In genomic region chr11:43926163-43926562, GRCm38 (mm10) we compare ENCODE assay signal across 24 mouse cellular contexts. TPM values are rescaled to one million over a fixed set of nuclear protein-coding genes. Genes with fewer than 3 reads are reported as not detected.
DNase-seq lines count a peak whose midpoint lies in the region; ATAC-seq and TF ChIP-seq lines count a peak whose summit lies in the region.
"Had no signal": no experiment of that assay in that cellular context is flagged by ENCODE, and none has a peak within 500 bp of the region (broad histone marks: within the 10 kb centered on the region; RNA-seq: fewer than 3 reads in every experiment).

No protein-coding gene starts in this region.

- no peak overlapping the region for H3K4me2 ChIP-seq in heart, postnatal 0 days (ENCODE audit: low read depth, low read length)
- H3K4me2 ChIP-seq: embryonic facial prominence, embryonic 13.5 days; hindbrain, embryonic 12.5 days; limb, embryonic 15.5 days had no signal

- TF ChIP-seq CTCF in heart, postnatal 0 days (IDR thresholded peaks at IDR 0.05; ENCODE audit: low read depth): no peak

- no peak for TF ChIP-seq EP300 in heart, postnatal 0 days (IDR thresholded peaks at IDR 0.05; ENCODE audit: low read depth)

- no peaks in the 10 kb centered on the region for H3K9me3 ChIP-seq in heart, postnatal 0 days (replicated peaks; ENCODE audit: control insufficient read depth, low read length)
- H3K9me3 ChIP-seq: embryonic facial prominence, embryonic 13.5 days; hindbrain, embryonic 12.5 days; limb, embryonic 15.5 days had no signal

- no peak overlapping the region for H3K9ac ChIP-seq in heart, postnatal 0 days (replicated peaks; ENCODE audit: low read depth, low read length)
- H3K9ac ChIP-seq: embryonic facial prominence, embryonic 13.5 days; hindbrain, embryonic 12.5 days; limb, embryonic 15.5 days; liver, postnatal 0 days had no signal

- H3K4me3 ChIP-seq in heart, postnatal 0 days (ENCODE audit: low read depth, low read length): no peak overlapping the region
- H3K4me3 ChIP-seq: embryonic facial prominence, embryonic 13.5 days; heart, adult 2 months; hindbrain, embryonic 12.5 days; limb, embryonic 15.5 days had no signal

- H3K4me1 ChIP-seq in heart, postnatal 0 days (ENCODE audit: control insufficient read depth, insufficient read depth): peaks cover 19% of the 10 kb centered on the region
- H3K4me1 ChIP-seq: embryonic facial prominence, embryonic 13.5 days; hindbrain, embryonic 12.5 days; limb, embryonic 15.5 days had no signal

- peak; percentile 28 for DNase-seq in adrenal gland, adult 2 months
- no peak for DNase-seq in adrenal gland, postnatal 25 days
- no peak for DNase-seq in heart, postnatal 0 days (ENCODE audit: low spot score)
- DNase-seq in heart, adult 8-10 months (ENCODE audit: low spot score): no peak
- peak; percentile 28 for DNase-seq in adipocyte (ENCODE audit: low spot score)
- DNase-seq in retina, postnatal 1 day: peak; percentile 21
- no peak for DNase-seq in layer of hippocampus, adult 9-11 months
- DNase-seq in lung, postnatal 10 days: no peak
- DNase-seq: adrenal gland, postnatal 10 days; cerebellum, adult 11 months; cerebellum, postnatal 14 days; gastrocnemius, postnatal 10 days; kidney, adult 18-20 months; liver, postnatal 0 days; lung, postnatal 14 days; right cerebral cortex, postnatal 25 days had no signal

- 60% methylated on average over 6 of the region's 6 CpGs for WGBS in heart, postnatal 0 days

- H3K27me3 ChIP-seq in heart, postnatal 0 days (ENCODE audit: control insufficient read depth, insufficient read depth, low read length): no peaks in the 10 kb centered on the region
- H3K27me3 ChIP-seq: hindbrain, embryonic 12.5 days; limb, embryonic 15.5 days had no signal

- H3K27ac ChIP-seq in heart, postnatal 0 days (ENCODE audit: low read depth): no peak overlapping the region
- H3K27ac ChIP-seq: embryonic facial prominence, embryonic 13.5 days; heart, adult 2 months; hindbrain, embryonic 12.5 days; kidney, postnatal 0 days; limb, embryonic 15.5 days had no signal

- peak; percentile 34; the same call in 1 of the 2 replicates for ATAC-seq in heart, postnatal 0 days (ENCODE audit: insufficient read depth, low read depth)
- ATAC-seq: liver, postnatal 0 days had no signal

- H3K36me3 ChIP-seq in heart, postnatal 0 days (replicated peaks; ENCODE audit: control insufficient read depth, insufficient read depth, low read length): no peaks in the 10 kb centered on the region
- H3K36me3 ChIP-seq: embryonic facial prominence, embryonic 13.5 days; hindbrain, embryonic 12.5 days; limb, embryonic 15.5 days had no signal

RNA-seq across cellular contexts. Expression of gene Adra1b, which starts 25.2 kb away (rescaled TPM):
- 1 to 10 TPM; 2.7 to 5.9 TPM for total RNA-seq in adrenal gland, adult 2 months (2021)
- 6.4 and 6.5 TPM in 2 replicates for polyA plus RNA-seq in adrenal gland, adult 2 months (2012; rRNA removed)
- total RNA-seq in adrenal gland, postnatal 25 days (2021): 1.2 TPM in 2 replicates
- total RNA-seq in heart, postnatal 0 days (2014; rRNA removed; ENCODE audit: low replicate concordance): 36.4 and 56.4 TPM in 2 replicates
- 24.5 and 25.1 TPM in 2 replicates for polyA plus RNA-seq in heart, postnatal 0 days (2015; fragmentation: Nextera tagmentation; extraction: Ambion mirVana)
- total RNA-seq in heart, adult 8-10 months (2022): 10 to 100 TPM; 37.6 to 48.8 (median 44.3) TPM
- total RNA-seq: CH12.LX; megakaryocyte, adult 5-6 weeks; MEL had no signal

Comparison
In these comparisons a context has a peak if more than half of its experiments do, and no peak if none do; other contexts are left out.
1. DNase-seq: peak in adrenal gland, adult 2 months (single experiment), adipocyte (single experiment) and retina, postnatal 1 day (single experiment); none in adrenal gland, postnatal 25 days (single experiment), heart, postnatal 0 days (single experiment), heart, adult 8-10 months (single experiment), layer of hippocampus, adult 9-11 months (single experiment) and lung, postnatal 10 days (single experiment).